Comparison of ENCODE assay signal across 27 mouse cellular contexts in the genomic region with DNA sequence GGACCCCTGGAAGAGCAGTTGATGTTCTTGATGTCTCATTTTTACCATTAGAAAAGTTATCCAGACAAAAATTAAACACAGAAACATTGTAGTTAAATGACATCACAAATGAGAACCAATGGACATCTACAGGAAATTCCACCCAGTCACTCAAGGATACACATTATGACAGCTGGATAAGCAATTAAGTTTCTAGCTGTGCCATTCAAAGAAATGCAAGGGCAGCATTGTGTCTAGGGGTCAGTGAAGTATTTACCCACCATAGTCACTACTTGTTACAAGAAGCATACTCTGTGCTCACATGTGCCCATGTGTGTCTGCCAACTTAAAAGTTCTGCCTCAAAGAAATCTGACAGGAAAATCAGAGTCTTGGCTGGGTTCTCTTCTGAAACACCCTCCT. TPM values are rescaled to one million over a fixed set of nuclear protein-coding genes. Genes with fewer than 3 reads are reported as not detected.
"Had no signal": no experiment of that assay in that cellular context is flagged by ENCODE, and none has a peak within 500 bp of the region (broad histone marks: within the 10 kb centered on the region; RNA-seq: fewer than 3 reads in every experiment).

No protein-coding gene starts in this region.

- H3K27me3 ChIP-seq: liver, embryonic 13.5 days; liver, embryonic 15.5 days; lung, embryonic 15.5 days; midbrain, embryonic 12.5 days; neural tube, embryonic 13.5 days; neural tube, embryonic 15.5 days had no signal

- H3K9ac ChIP-seq: liver, embryonic 13.5 days; liver, embryonic 15.5 days; liver, postnatal 0 days; lung, embryonic 15.5 days; midbrain, embryonic 12.5 days; neural tube, embryonic 13.5 days; neural tube, embryonic 15.5 days had no signal

- H3K36me3 ChIP-seq: liver, embryonic 13.5 days; liver, embryonic 15.5 days; lung, embryonic 15.5 days; midbrain, embryonic 10.5 days; midbrain, embryonic 12.5 days; neural tube, embryonic 13.5 days; neural tube, embryonic 15.5 days had no signal

- H3K4me1 ChIP-seq: liver, embryonic 13.5 days; liver, embryonic 15.5 days; lung, embryonic 15.5 days; megakaryocyte, embryonic 14.5 days; neural tube, embryonic 15.5 days had no signal

- H3K4me2 ChIP-seq: liver, embryonic 11.5 days; liver, embryonic 13.5 days; liver, embryonic 15.5 days; lung, embryonic 15.5 days; midbrain, embryonic 12.5 days; neural tube, embryonic 13.5 days; neural tube, embryonic 15.5 days had no signal

- H3K4me3 ChIP-seq: liver, embryonic 13.5 days; liver, embryonic 15.5 days; lung, embryonic 15.5 days; megakaryocyte, embryonic 14.5 days; midbrain, embryonic 10.5 days; midbrain, embryonic 12.5 days; myocyte; neural tube, embryonic 13.5 days; neural tube, embryonic 15.5 days had no signal

- H3K27ac ChIP-seq: liver, embryonic 13.5 days; liver, embryonic 15.5 days; lung, embryonic 15.5 days; macrophage; midbrain, embryonic 10.5 days; midbrain, embryonic 12.5 days; neural tube, embryonic 13.5 days; neural tube, embryonic 15.5 days had no signal

- H3K9me3 ChIP-seq: liver, embryonic 13.5 days; liver, embryonic 15.5 days; lung, embryonic 15.5 days; midbrain, embryonic 10.5 days; midbrain, embryonic 12.5 days; neural tube, embryonic 13.5 days; neural tube, embryonic 15.5 days had no signal

- ATAC-seq: liver, postnatal 0 days; midbrain, embryonic 16.5 days had no signal

- DNase-seq: liver, embryonic 13.5 days; liver, postnatal 0 days; lung, postnatal 10 days; midbrain, embryonic 14.5 days; right cerebral cortex, adult 18-20 months; right cerebral cortex, postnatal 25 days; right cerebral cortex, postnatal 4 days; spleen, adult 18-20 months; thymus, adult 18-20 months; thymus, postnatal 14 days; thymus, postnatal 36 days had no signal

RNA-seq across cellular contexts. Expression of a gene that starts 31.5 kb away (rescaled TPM):
- polyA plus RNA-seq: liver, embryonic 11.5 days; liver, embryonic 13.5 days; liver, embryonic 15.5 days; liver, postnatal 0 days; lung, embryonic 15.5 days; macrophage; midbrain, embryonic 10.5 days; midbrain, embryonic 12.5 days; midbrain, embryonic 14.5 days; midbrain, embryonic 16.5 days; myocyte; neural tube, embryonic 11.5 days; neural tube, embryonic 13.5 days; neural tube, embryonic 15.5 days; small intestine, adult 2 months; stomach, embryonic 14.5 days; stomach, embryonic 16.5 days had no signal

RNA-seq across cellular contexts. Expression of a gene that starts 34.7 kb away (rescaled TPM):
- polyA plus RNA-seq: lung, embryonic 15.5 days; macrophage; midbrain, embryonic 10.5 days; midbrain, embryonic 12.5 days; midbrain, embryonic 14.5 days; midbrain, embryonic 16.5 days; myocyte; neural tube, embryonic 11.5 days; neural tube, embryonic 13.5 days; neural tube, embryonic 15.5 days; stomach, embryonic 14.5 days; thymus, postnatal 0 days had no signal
